Mouse (Mus musculus): Measurements from ENCODE around the gene Zfp367.

- TF ChIP-seq POLR2A (IDR thresholded peaks at IDR 0.05; ENCODE audit: low read depth, low read length) (no peak), CTCF (IDR thresholded peaks at IDR 0.05; ENCODE audit: borderline replicate concordance, insufficient read depth, low read length) (no peak)
Observed at GRCm38 (mm10) chr13:64162626-64163025, 9.6 kb upstream of the Zfp367 start.
